Mouse (Mus musculus) midbrain, embryonic 11.5 days (tissue): Measurements from ENCODE around the gene Timm13. TPM values are rescaled to one million over a fixed set of nuclear protein-coding genes. Genes with fewer than 3 reads are reported as not detected.
A peak's percentile ranks its signal among the peaks of the same experiment; 100 is the strongest.

Source experiments
- ATAC-seq: fragments of 200-750 bp; cut with Nextera tagmentation; 2 replicates; pipeline ENCODE4 v1.8.0; 2017; ENCODE audit warnings: moderate TSS enrichment, moderate library complexity; ENCODE audit not compliant: low FRiP score
- DNase-seq: peaks from one replicate; pipeline ENCODE4 v3.0.0; 2015; ENCODE audit warnings: low spot score; ENCODE audit errors: missing footprints
- H3K27ac ChIP-seq: fragments of 300-500 bp; sonication (generic); 2 replicates; pipeline ENCODE4 v1.5.1; 2014; ENCODE audit warnings: low read depth, low read length
- H3K27me3 ChIP-seq: fragments of 300-500 bp; sonication (generic); 2 replicates; pipeline ENCODE4 v1.6.1; 2014; ENCODE audit warnings: mild to moderate bottlenecking, low read length, moderate library complexity, mixed read lengths; ENCODE audit not compliant: control insufficient read depth, insufficient read depth
- H3K36me3 ChIP-seq: fragments of 300-500 bp; sonication (generic); 2 replicates; pipeline ENCODE4 v1.6.1; 2014; ENCODE audit warnings: mild to moderate bottlenecking, low read length, moderate library complexity, mixed read lengths; ENCODE audit not compliant: control insufficient read depth, insufficient read depth
- H3K4me1 ChIP-seq: fragments of 300-500 bp; sonication (generic); 2 replicates; pipeline ENCODE4 v1.6.1; 2014; ENCODE audit warnings: low read length; ENCODE audit not compliant: control insufficient read depth, insufficient read depth
- H3K4me2 ChIP-seq: fragments of 300-500 bp; sonication (generic); 2 replicates; pipeline ENCODE4 v1.6.1; 2014; ENCODE audit warnings: mild to moderate bottlenecking, moderate library complexity
- H3K4me3 ChIP-seq: fragments of 300-500 bp; sonication (generic); 2 replicates; pipeline ENCODE4 v1.5.1; 2014; ENCODE audit warnings: low read depth, low read length
- H3K9ac ChIP-seq: fragments of 300-500 bp; sonication (generic); 2 replicates; pipeline ENCODE4 v1.6.1; 2014; ENCODE audit warnings: low read length
- H3K9me3 ChIP-seq: fragments of 300-500 bp; sonication (generic); 2 replicates; pipeline ENCODE4 v1.6.1; 2016; ENCODE audit warnings: low read length; ENCODE audit not compliant: control insufficient read depth
- WGBS: fragments of 180-500 bp; shearing (Covaris S2); extraction: QIAGEN DNeasy Blood & Tissue Kit; methylation state at CpG from one replicate; pipeline ENCODE4 v1.1.7; 2014; 5-methylcytosine and 5-hydroxymethylcytosine counted together
- polyA plus RNA-seq: library from polyadenylated mRNA; unstranded; fragments of >200 nt; fragmentation: Nextera tagmentation; extraction: Ambion mirVana; gene quantifications from 2 replicates; pipeline ENCODE4 v1.2.1, GENCODE M21; 2014

Gene Timm13
- 321 and 347 TPM in 2 replicates for polyA plus RNA-seq

GRCm38 (mm10) chr10:80900318-80901247 lies at the start of gene Timm13:
TSS of gene Timm13 (minus strand) at chr10:80900969.
- H3K36me3 ChIP-seq, result peaks cover 20% of the 10 kb centered on the region
- ATAC-seq, result peak; percentile 95
- H3K4me1 ChIP-seq, result peaks cover 8% of the 10 kb centered on the region
- no peaks in the 10 kb centered on the region for H3K9me3 ChIP-seq
- under 1% methylated on average over 72 of the region's 72 CpGs for WGBS
- H3K4me2 ChIP-seq, result peak within 1 kb of the TSS; percentile 98
- peak; percentile 100 for DNase-seq
- H3K4me3 ChIP-seq, result peak within 1 kb of the TSS; percentile 90
- H3K9ac ChIP-seq, result peak within 1 kb of the TSS; percentile 83
- peak within 1 kb of the TSS; percentile 61 for H3K27ac ChIP-seq
- H3K27me3 ChIP-seq, result no peaks in the 10 kb centered on the region

- Histone ChIP-seq H3K9ac (no peak overlapping the region), H3K4me2 (no peak overlapping the region), H3K27ac (no peak overlapping the region), H3K4me1 (no peaks in the 10 kb centered on the region; the same call in 1 of the 2 replicates), H3K4me3 (no peak overlapping the region), H3K9me3 (no peaks in the 10 kb centered on the region), H3K36me3 (no peaks in the 10 kb centered on the region), H3K27me3 (no peaks in the 10 kb centered on the region; the same call in none of the 2 replicates)
- no peak for ATAC-seq
- peak; percentile 73 for DNase-seq
- 31% methylated on average over 5 of the region's 5 CpGs for WGBS
Observed at GRCm38 (mm10) chr10:80950314-80950713, 49.5 kb upstream of the Timm13 start.

- no peaks in the 10 kb centered on the region for H3K36me3 ChIP-seq
- H3K4me2 ChIP-seq, result no peak overlapping the region
- no peak overlapping the region for H3K9ac ChIP-seq
- WGBS, result 83% methylated on average over 3 of the region's 3 CpGs
- H3K4me3 ChIP-seq, result no peak overlapping the region
- H3K4me1 ChIP-seq, result no peaks in the 10 kb centered on the region
- peak; percentile 23 for DNase-seq
- ATAC-seq, result no peak
- H3K27ac ChIP-seq, result no peak overlapping the region
- H3K27me3 ChIP-seq, result no peaks in the 10 kb centered on the region; the same call in none of the 2 replicates
- H3K9me3 ChIP-seq, result no peaks in the 10 kb centered on the region
Observed at GRCm38 (mm10) chr10:80949081-80949480, 48.3 kb upstream of the Timm13 start.

GRCm38 (mm10) chr10:80948570-80948969 lies 47.8 kb upstream of the Timm13 start:
- Histone ChIP-seq H3K27ac (no peak overlapping the region), H3K4me1 (no peaks in the 10 kb centered on the region), H3K27me3 (no peaks in the 10 kb centered on the region; the same call in none of the 2 replicates), H3K4me3 (no peak overlapping the region), H3K4me2 (no peak overlapping the region), H3K9ac (no peak overlapping the region), H3K9me3 (no peaks in the 10 kb centered on the region), H3K36me3 (no peaks in the 10 kb centered on the region)
- no peak for ATAC-seq
- WGBS, result 50% methylated on average over 6 of the region's 6 CpGs
- DNase-seq, result peak; percentile 62

DNA sequence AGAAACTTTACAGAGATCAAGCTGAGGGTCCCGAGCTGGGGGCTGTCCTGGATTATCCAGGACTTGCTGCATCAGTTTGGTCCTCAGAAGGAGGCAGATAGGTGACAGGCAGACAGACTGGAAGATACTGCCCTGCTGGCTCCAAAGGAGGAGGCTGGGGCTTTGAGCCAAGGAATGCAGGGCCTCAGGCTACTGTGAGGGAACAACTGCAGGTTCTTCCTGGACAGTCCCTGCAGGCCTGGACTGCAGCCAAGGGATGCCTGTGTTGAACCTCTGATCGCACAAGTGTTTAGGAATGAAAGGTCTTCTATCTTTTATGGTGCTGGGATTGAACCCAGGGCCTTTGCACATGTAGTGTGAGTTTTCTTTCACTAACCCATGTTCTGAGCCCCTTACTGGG lies 47.0 kb upstream of the Timm13 start:
- Histone ChIP-seq H3K36me3 (no peaks in the 10 kb centered on the region), H3K4me2 (no peak overlapping the region), H3K9me3 (no peaks in the 10 kb centered on the region), H3K9ac (no peak overlapping the region), H3K27ac (no peak overlapping the region), H3K4me3 (no peak overlapping the region), H3K4me1 (no peaks in the 10 kb centered on the region), H3K27me3 (no peaks in the 10 kb centered on the region; the same call in 1 of the 2 replicates)
- DNase-seq (peak; percentile 67), ATAC-seq (no peak)
- 77% methylated on average over 2 of the region's 2 CpGs for WGBS

GRCm38 (mm10) chr10:80946684-80947437 lies 46.1 kb upstream of the Timm13 start:
- Histone ChIP-seq H3K4me3 (no peak overlapping the region), H3K4me2 (no peak overlapping the region), H3K9ac (no peak overlapping the region), H3K4me1 (no peaks in the 10 kb centered on the region), H3K9me3 (no peaks in the 10 kb centered on the region), H3K27ac (no peak overlapping the region), H3K36me3 (no peaks in the 10 kb centered on the region), H3K27me3 (no peaks in the 10 kb centered on the region; the same call in 1 of the 2 replicates)
- ATAC-seq (no peak), DNase-seq (peak; percentile 88)
- 64% methylated on average over 14 of the region's 14 CpGs for WGBS

- Histone ChIP-seq H3K4me3 (no peak overlapping the region), H3K9me3 (no peaks in the 10 kb centered on the region), H3K4me1 (peaks cover 7% of the 10 kb centered on the region; the same call in 1 of the 2 replicates), H3K4me2 (no peak overlapping the region), H3K27ac (no peak overlapping the region), H3K36me3 (no peaks in the 10 kb centered on the region), H3K9ac (no peak overlapping the region), H3K27me3 (peaks cover 2% of the 10 kb centered on the region; the same call in 1 of the 2 replicates)
- ATAC-seq (no peak), DNase-seq (peak; percentile 51)
- WGBS, result 86% methylated on average over 5 of the region's 5 CpGs
Observed at GRCm38 (mm10) chr10:80944231-80944630, 43.5 kb upstream of the Timm13 start.

DNA sequence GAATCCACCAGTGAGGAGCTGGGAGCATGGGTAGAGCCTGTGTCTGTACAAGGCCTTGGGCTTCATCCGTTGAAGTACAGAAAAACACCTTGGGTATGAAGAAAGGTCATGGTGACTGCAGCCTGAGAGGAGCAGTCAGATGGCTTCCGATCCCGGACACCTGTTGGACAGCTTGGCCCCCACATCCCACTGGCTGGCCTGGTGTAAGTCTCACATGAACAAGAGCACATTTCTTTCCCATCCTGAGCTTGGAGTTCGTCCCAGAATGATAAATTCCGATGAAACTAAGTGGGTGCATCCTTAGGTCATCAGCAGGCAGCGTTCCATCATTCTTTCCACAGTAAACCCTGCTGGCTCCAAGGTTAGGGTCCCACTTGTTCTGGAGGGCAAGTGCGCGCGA lies 42.9 kb upstream of the Timm13 start:
- Histone ChIP-seq H3K4me1 (peaks cover 7% of the 10 kb centered on the region; the same call in 1 of the 2 replicates), H3K9me3 (no peaks in the 10 kb centered on the region), H3K4me3 (no peak overlapping the region), H3K36me3 (no peaks in the 10 kb centered on the region), H3K27me3 (peaks cover 6% of the 10 kb centered on the region), H3K4me2 (no peak overlapping the region), H3K27ac (no peak overlapping the region), H3K9ac (no peak overlapping the region)
- ATAC-seq (no peak), DNase-seq (peak; percentile 51)
- 91% methylated on average over 9 of the region's 9 CpGs for WGBS
